Mouse (Mus musculus): ENCODE data around the gene Cxcl2.

Gene Cxcl2

GRCm38 (mm10) chr5:90903339-90904020, at the start of gene Cxcl2:
Gene Cxcl2, plus strand, starts transcription at chr5:90903871.
- Histone ChIP-seq H3K36me3 (ENCODE audit: insufficient read depth, low read length) (no peaks in the 10 kb centered on the region), H3K4me1 (replicated peaks; ENCODE audit: low read depth, low read length) (peaks cover 3% of the 10 kb centered on the region; the same call in 1 of the 2 replicates), H3K9me3 (ENCODE audit: low read length) (no peaks in the 10 kb centered on the region), H3K4me3 (replicated peaks; ENCODE audit: low read length) (peak within 1 kb of the TSS; percentile 65), H3K27me3 (ENCODE audit: insufficient read depth, low read length) (peaks cover 11% of the 10 kb centered on the region; the same call in 1 of the 2 replicates)
- TF ChIP-seq NANOG (IDR thresholded peaks at IDR 0.05; ENCODE audit: borderline replicate concordance, low read length) (no peak), POU5F1 (IDR thresholded peaks at IDR 0.05; ENCODE audit: borderline replicate concordance, low read length) (no peak), CTCF (conservative IDR thresholded peaks at IDR 0.05; ENCODE audit: low read length) (no peak)

GRCm38 (mm10) chr5:90855308-90856230, 48.1 kb upstream of the Cxcl2 start:
- no peaks in the 10 kb centered on the region for H3K27me3 ChIP-seq (ENCODE audit: insufficient read depth, low read length)
- no peak overlapping the region for H3K4me3 ChIP-seq (replicated peaks; ENCODE audit: low read length)
- no peaks in the 10 kb centered on the region for H3K4me1 ChIP-seq (replicated peaks; ENCODE audit: low read depth, low read length)
- peaks cover 31% of the 10 kb centered on the region for H3K9me3 ChIP-seq (ENCODE audit: low read length)
- H3K36me3 ChIP-seq (ENCODE audit: insufficient read depth, low read length) = no peaks in the 10 kb centered on the region
- TF ChIP-seq POU5F1 (IDR thresholded peaks at IDR 0.05; ENCODE audit: borderline replicate concordance, low read length) = no peak
- no peak for TF ChIP-seq NANOG (IDR thresholded peaks at IDR 0.05; ENCODE audit: borderline replicate concordance, low read length)
- TF ChIP-seq CTCF (conservative IDR thresholded peaks at IDR 0.05; ENCODE audit: low read length) = no peak

GRCm38 (mm10) chr5:90857463-90857862, 46.2 kb upstream of the Cxcl2 start:
- H3K36me3 ChIP-seq (ENCODE audit: insufficient read depth, low read length) = no peaks in the 10 kb centered on the region
- H3K4me1 ChIP-seq (replicated peaks; ENCODE audit: low read depth, low read length) = no peaks in the 10 kb centered on the region
- no peak overlapping the region for H3K4me3 ChIP-seq (replicated peaks; ENCODE audit: low read length)
- peaks cover 16% of the 10 kb centered on the region for H3K9me3 ChIP-seq (ENCODE audit: low read length)
- H3K27me3 ChIP-seq (ENCODE audit: insufficient read depth, low read length) = no peaks in the 10 kb centered on the region
- TF ChIP-seq NANOG (IDR thresholded peaks at IDR 0.05; ENCODE audit: borderline replicate concordance, low read length) = no peak
- no peak for TF ChIP-seq POU5F1 (IDR thresholded peaks at IDR 0.05; ENCODE audit: borderline replicate concordance, low read length)
- no peak for TF ChIP-seq CTCF (conservative IDR thresholded peaks at IDR 0.05; ENCODE audit: low read length)

DNA sequence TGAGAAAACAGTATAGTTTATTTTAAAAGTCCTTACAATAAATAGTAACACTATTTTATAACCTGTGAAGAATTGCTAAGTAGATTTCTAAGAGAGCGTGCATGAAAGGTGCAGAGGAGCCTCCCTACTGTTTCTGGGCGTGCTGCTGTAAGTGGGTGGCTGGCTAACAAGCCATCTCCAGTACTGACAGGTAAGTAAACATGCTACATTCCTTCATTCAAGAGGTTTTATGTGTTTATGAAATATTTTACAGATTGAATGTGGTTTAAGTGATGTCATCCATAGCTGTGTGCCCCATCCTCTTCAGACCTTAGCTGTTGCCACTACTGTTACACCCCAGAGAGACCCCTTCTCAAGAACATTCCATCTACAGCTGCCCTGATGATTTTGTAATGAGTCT, 45.2 kb upstream of the Cxcl2 start:
- Histone ChIP-seq H3K9me3 (ENCODE audit: low read length) (peaks cover 11% of the 10 kb centered on the region), H3K36me3 (ENCODE audit: insufficient read depth, low read length) (no peaks in the 10 kb centered on the region), H3K4me1 (replicated peaks; ENCODE audit: low read depth, low read length) (no peaks in the 10 kb centered on the region), H3K27me3 (ENCODE audit: insufficient read depth, low read length) (no peaks in the 10 kb centered on the region), H3K4me3 (replicated peaks; ENCODE audit: low read length) (no peak overlapping the region)
- TF ChIP-seq NANOG (IDR thresholded peaks at IDR 0.05; ENCODE audit: borderline replicate concordance, low read length) (no peak), CTCF (conservative IDR thresholded peaks at IDR 0.05; ENCODE audit: low read length) (no peak), POU5F1 (IDR thresholded peaks at IDR 0.05; ENCODE audit: borderline replicate concordance, low read length) (no peak)

GRCm38 (mm10) chr5:90859031-90859430, 44.6 kb upstream of the Cxcl2 start:
- Histone ChIP-seq H3K4me1 (replicated peaks; ENCODE audit: low read depth, low read length) (no peaks in the 10 kb centered on the region), H3K27me3 (ENCODE audit: insufficient read depth, low read length) (no peaks in the 10 kb centered on the region), H3K36me3 (ENCODE audit: insufficient read depth, low read length) (no peaks in the 10 kb centered on the region), H3K9me3 (ENCODE audit: low read length) (peaks cover 11% of the 10 kb centered on the region; the same call in 1 of the 2 replicates), H3K4me3 (replicated peaks; ENCODE audit: low read length) (no peak overlapping the region)
- no peak for TF ChIP-seq POU5F1 (IDR thresholded peaks at IDR 0.05; ENCODE audit: borderline replicate concordance, low read length)
- TF ChIP-seq CTCF (conservative IDR thresholded peaks at IDR 0.05; ENCODE audit: low read length) = no peak
- no peak for TF ChIP-seq NANOG (IDR thresholded peaks at IDR 0.05; ENCODE audit: borderline replicate concordance, low read length)

DNA sequence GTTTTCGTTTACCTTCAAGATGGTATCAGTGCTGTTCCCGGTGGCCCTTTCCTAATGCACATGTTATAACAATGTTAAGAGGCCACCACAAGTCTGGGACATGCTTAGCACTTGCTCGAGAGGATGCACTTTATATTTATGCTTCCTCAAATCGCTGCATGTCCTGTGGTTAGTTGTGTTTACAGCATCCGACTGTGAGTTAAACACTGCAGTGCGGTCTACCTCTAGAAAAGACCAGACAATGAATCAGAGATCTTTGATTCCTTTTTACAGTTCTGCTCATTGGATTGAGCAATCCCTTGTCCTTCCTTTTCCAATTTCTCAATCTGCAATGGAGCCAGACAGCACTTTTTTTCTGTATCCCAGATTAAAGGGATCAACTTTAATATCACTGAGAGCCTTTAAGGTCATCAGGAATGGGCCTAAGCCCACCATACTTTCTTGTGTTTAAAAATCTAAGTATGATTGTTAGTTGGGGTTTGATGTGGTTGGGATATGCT, 41.7 kb upstream of the Cxcl2 start:
- no peaks in the 10 kb centered on the region for H3K36me3 ChIP-seq (ENCODE audit: insufficient read depth, low read length)
- no peak overlapping the region for H3K4me3 ChIP-seq (replicated peaks; ENCODE audit: low read length)
- no peaks in the 10 kb centered on the region for H3K27me3 ChIP-seq (ENCODE audit: insufficient read depth, low read length)
- no peaks in the 10 kb centered on the region for H3K4me1 ChIP-seq (replicated peaks; ENCODE audit: low read depth, low read length)
- no peak for TF ChIP-seq POU5F1 (IDR thresholded peaks at IDR 0.05; ENCODE audit: borderline replicate concordance, low read length)
- no peak for TF ChIP-seq NANOG (IDR thresholded peaks at IDR 0.05; ENCODE audit: borderline replicate concordance, low read length)
- TF ChIP-seq CTCF (conservative IDR thresholded peaks at IDR 0.05; ENCODE audit: low read length) = no peak
- H3K9me3 ChIP-seq (ENCODE audit: low read length) = peaks cover 30% of the 10 kb centered on the region

- Histone ChIP-seq H3K27me3 (ENCODE audit: insufficient read depth, low read length) (no peaks in the 10 kb centered on the region), H3K4me3 (replicated peaks; ENCODE audit: low read length) (no peak overlapping the region)
These were observed 36.9 kb upstream of the Cxcl2 start for GRCm38 (mm10) chr5:90866770-90867169.

GRCm38 (mm10) chr5:90872377-90872776, 31.3 kb upstream of the Cxcl2 start:
- no peaks in the 10 kb centered on the region for H3K27me3 ChIP-seq (ENCODE audit: insufficient read depth, low read length)
- no peaks in the 10 kb centered on the region for H3K36me3 ChIP-seq (ENCODE audit: insufficient read depth, low read length)
- H3K4me3 ChIP-seq (replicated peaks; ENCODE audit: low read length) = no peak overlapping the region
- no peaks in the 10 kb centered on the region for H3K4me1 ChIP-seq (replicated peaks; ENCODE audit: low read depth, low read length)
- no peaks in the 10 kb centered on the region for H3K9me3 ChIP-seq (ENCODE audit: low read length)
- TF ChIP-seq POU5F1 (IDR thresholded peaks at IDR 0.05; ENCODE audit: borderline replicate concordance, low read length) (no peak), CTCF (conservative IDR thresholded peaks at IDR 0.05; ENCODE audit: low read length) (no peak), NANOG (IDR thresholded peaks at IDR 0.05; ENCODE audit: borderline replicate concordance, low read length) (no peak)

More at GRCm38 (mm10) chr5:90866770-90867169, 36.9 kb upstream of the Cxcl2 start:
- TF ChIP-seq NANOG (IDR thresholded peaks at IDR 0.05; ENCODE audit: borderline replicate concordance, low read length) (no peak), POU5F1 (IDR thresholded peaks at IDR 0.05; ENCODE audit: borderline replicate concordance, low read length) (no peak), CTCF (conservative IDR thresholded peaks at IDR 0.05; ENCODE audit: low read length) (no peak)
- Histone ChIP-seq H3K4me1 (replicated peaks; ENCODE audit: low read depth, low read length) (no peaks in the 10 kb centered on the region), H3K9me3 (ENCODE audit: low read length) (peaks cover 30% of the 10 kb centered on the region), H3K36me3 (ENCODE audit: insufficient read depth, low read length) (no peaks in the 10 kb centered on the region)

Data from E14TG2a.4 (cell line).